Mouse (Mus musculus) NIH3T3 (cell line): ENCODE results near the gene Itgb6.

Experiments used
- DNase-seq: peaks from one replicate; pipeline ENCODE4 v3.0.0-alpha.2; 2012; ENCODE audit warnings: low read depth

Gene Itgb6

GRCm38 (mm10) chr2:60722514-60722913, at the start of gene Itgb6:
Itgb6 (minus strand) TSS chr2:60722643.
- DNase-seq = no peak

GRCm38 (mm10) chr2:60766420-60766819, 44.0 kb upstream of the Itgb6 start:
- no peak for DNase-seq

GRCm38 (mm10) chr2:60756218-60756617, 33.8 kb upstream of the Itgb6 start:
- DNase-seq = no peak

- DNase-seq = no peak
Observed at GRCm38 (mm10) chr2:60755101-60755500, 32.7 kb upstream of the Itgb6 start.

- DNase-seq = no peak
Observed at GRCm38 (mm10) chr2:60751274-60751673, 28.8 kb upstream of the Itgb6 start.

GRCm38 (mm10) chr2:60750591-60750990, 28.1 kb upstream of the Itgb6 start:
- no peak for DNase-seq

- DNase-seq = peak; percentile 46
Observed at GRCm38 (mm10) chr2:60748585-60748984, 26.1 kb upstream of the Itgb6 start.

GRCm38 (mm10) chr2:60747590-60747989, 25.1 kb upstream of the Itgb6 start:
- peak; percentile 80 for DNase-seq

GRCm38 (mm10) chr2:60744674-60745073, 22.2 kb upstream of the Itgb6 start:
- no peak for DNase-seq

- DNase-seq = no peak
Observed at GRCm38 (mm10) chr2:60739389-60740137, 17.1 kb upstream of the Itgb6 start.

GRCm38 (mm10) chr2:60730929-60731328, 8.5 kb upstream of the Itgb6 start:
- peak; percentile 28 for DNase-seq

GRCm38 (mm10) chr2:60730024-60730423, 7.6 kb upstream of the Itgb6 start:
- DNase-seq = no peak

GRCm38 (mm10) chr2:60728902-60729585, 6.6 kb upstream of the Itgb6 start:
- DNase-seq = no peak

- no peak for DNase-seq
Observed at GRCm38 (mm10) chr2:60724660-60725059, 2.2 kb upstream of the Itgb6 start.

- no peak for DNase-seq
Observed at GRCm38 (mm10) chr2:60722967-60723366, 524 bp upstream of the Itgb6 start.

GRCm38 (mm10) chr2:60720906-60721305, 1.5 kb downstream of the Itgb6 start:
- DNase-seq = peak; percentile 72

GRCm38 (mm10) chr2:60720205-60720604, 2.2 kb downstream of the Itgb6 start:
- no peak for DNase-seq

GRCm38 (mm10) chr2:60717348-60717747, 5.1 kb downstream of the Itgb6 start:
- no peak for DNase-seq

GRCm38 (mm10) chr2:60716549-60716948, 5.9 kb downstream of the Itgb6 start:
- DNase-seq = no peak

GRCm38 (mm10) chr2:60715771-60716170, 6.7 kb downstream of the Itgb6 start:
- no peak for DNase-seq

GRCm38 (mm10) chr2:60714971-60715502, 7.4 kb downstream of the Itgb6 start:
- DNase-seq = peak; percentile 37

GRCm38 (mm10) chr2:60714475-60714874, 8.0 kb downstream of the Itgb6 start:
- DNase-seq = no peak

- DNase-seq = no peak
Observed at GRCm38 (mm10) chr2:60713857-60714256, 8.6 kb downstream of the Itgb6 start.
